Comparison of ENCODE assay signal across 14 mouse cellular contexts in genomic region chr19:55662521-55663223, GRCm38 (mm10).
A peak's percentile ranks its signal among the peaks of the same experiment; 100 is the strongest.
DNase-seq lines count a peak whose midpoint lies in the region; ATAC-seq and TF ChIP-seq lines count a peak whose summit lies in the region.
"Had no signal": no experiment of that assay in that cellular context is flagged by ENCODE, and none has a peak within 500 bp of the region (broad histone marks: within the 10 kb centered on the region; RNA-seq: fewer than 3 reads in every experiment).

No protein-coding gene starts in this region.

- H3K4me1 ChIP-seq in embryonic facial prominence, embryonic 12.5 days: peaks cover 10% of the 10 kb centered on the region
- H3K4me1 ChIP-seq in limb, embryonic 14.5 days (ENCODE audit: control insufficient read depth, insufficient read depth, low read length): peaks cover 12% of the 10 kb centered on the region
- no peaks in the 10 kb centered on the region for H3K4me1 ChIP-seq in liver, postnatal 0 days (ENCODE audit: insufficient read depth)
- no peaks in the 10 kb centered on the region for H3K4me1 ChIP-seq in intestine, postnatal 0 days (replicated peaks; ENCODE audit: control insufficient read depth, insufficient read depth, low read length)
- H3K4me1 ChIP-seq: heart, embryonic 15.5 days had no signal

- no peak for ATAC-seq in embryonic facial prominence, embryonic 12.5 days (ENCODE audit: insufficient number of reproducible peaks, insufficient read depth, low FRiP score, low TSS enrichment)
- ATAC-seq in limb, embryonic 14.5 days (ENCODE audit: low FRiP score, low read depth): peak; percentile 41; the same call in 1 of the 2 replicates
- ATAC-seq in liver, postnatal 0 days: no peak
- ATAC-seq in intestine, postnatal 0 days: no peak
- ATAC-seq: intestine, embryonic 16.5 days; Patski had no signal

- H3K9ac ChIP-seq in embryonic facial prominence, embryonic 12.5 days: no peak overlapping the region
- H3K9ac ChIP-seq in limb, embryonic 14.5 days (ENCODE audit: low read depth, low read length, severe bottlenecking): no peak overlapping the region
- H3K9ac ChIP-seq in liver, postnatal 0 days (replicated peaks): no peak overlapping the region
- no peak overlapping the region for H3K9ac ChIP-seq in intestine, postnatal 0 days (ENCODE audit: low read depth, low read length)
- H3K9ac ChIP-seq: heart, embryonic 15.5 days; liver, embryonic 14.5 days had no signal

- TF ChIP-seq EP300 in liver, postnatal 0 days (IDR thresholded peaks at IDR 0.05; ENCODE audit: low read depth): no peak

- H3K4me2 ChIP-seq in embryonic facial prominence, embryonic 12.5 days (replicated peaks): no peak overlapping the region
- H3K4me2 ChIP-seq in limb, embryonic 14.5 days (replicated peaks; ENCODE audit: low read depth, low read length, severe bottlenecking): no peak overlapping the region
- no peak overlapping the region for H3K4me2 ChIP-seq in liver, postnatal 0 days (ENCODE audit: low read depth, low read length)
- no peak overlapping the region for H3K4me2 ChIP-seq in intestine, postnatal 0 days (replicated peaks; ENCODE audit: low read depth)
- H3K4me2 ChIP-seq: heart, embryonic 15.5 days had no signal

- 30% methylated on average over 5 of the region's 5 CpGs for WGBS in embryonic facial prominence, embryonic 12.5 days
- WGBS in limb, embryonic 14.5 days: 18% methylated on average over 5 of the region's 5 CpGs
- WGBS in liver, postnatal 0 days (ENCODE audit: insufficient replicate concordance): 55% methylated on average over 5 of the region's 5 CpGs
- WGBS in intestine, postnatal 0 days: 61% methylated on average over 5 of the region's 5 CpGs

- peak; percentile 9 for DNase-seq in layer of hippocampus, adult 9-11 months
- DNase-seq in layer of hippocampus, adult 11-12 months (ENCODE audit: low spot score): no peak
- peak; percentile 60 for DNase-seq in embryo, embryonic 11 days
- peak; percentile 25 for DNase-seq in limb, embryonic 14.5 days (ENCODE audit: low spot score)
- DNase-seq in liver, postnatal 0 days: no peak
- DNase-seq: cerebellum, adult 9-11 months; gastrocnemius, postnatal 14 days had no signal

- H3K4me3 ChIP-seq in embryonic facial prominence, embryonic 12.5 days: no peak overlapping the region
- H3K4me3 ChIP-seq in limb, embryonic 14.5 days (replicated peaks; ENCODE audit: low read length): no peak overlapping the region
- no peak overlapping the region for H3K4me3 ChIP-seq in liver, postnatal 0 days (ENCODE audit: low read depth, low read length)
- no peak overlapping the region for H3K4me3 ChIP-seq in intestine, postnatal 0 days (ENCODE audit: low read depth, low read length)
- H3K4me3 ChIP-seq: heart, embryonic 15.5 days; myocyte had no signal

- no peaks in the 10 kb centered on the region for H3K27me3 ChIP-seq in embryonic facial prominence, embryonic 12.5 days
- H3K27me3 ChIP-seq in limb, embryonic 14.5 days (ENCODE audit: control insufficient read depth, insufficient read depth, low read length): no peaks in the 10 kb centered on the region
- no peaks in the 10 kb centered on the region for H3K27me3 ChIP-seq in liver, postnatal 0 days (ENCODE audit: insufficient read depth, low read length)
- no peaks in the 10 kb centered on the region for H3K27me3 ChIP-seq in intestine, postnatal 0 days (replicated peaks; ENCODE audit: control insufficient read depth, insufficient read depth, low read length)
- H3K27me3 ChIP-seq: heart, embryonic 15.5 days; Patski had no signal

- H3K9me3 ChIP-seq in embryonic facial prominence, embryonic 12.5 days: no peaks in the 10 kb centered on the region
- H3K9me3 ChIP-seq in limb, embryonic 14.5 days (ENCODE audit: control insufficient read depth, low read length): no peaks in the 10 kb centered on the region
- no peaks in the 10 kb centered on the region for H3K9me3 ChIP-seq in liver, postnatal 0 days (ENCODE audit: low read length)
- no peaks in the 10 kb centered on the region for H3K9me3 ChIP-seq in intestine, postnatal 0 days (ENCODE audit: control insufficient read depth)
- H3K9me3 ChIP-seq: heart, embryonic 15.5 days had no signal

- H3K27ac ChIP-seq in embryonic facial prominence, embryonic 12.5 days: peak overlapping the region; percentile 63
- no peak overlapping the region for H3K27ac ChIP-seq in limb, embryonic 14.5 days (replicated peaks; ENCODE audit: low read depth, low read length)
- H3K27ac ChIP-seq in liver, postnatal 0 days (ENCODE audit: low read depth): no peak overlapping the region
- H3K27ac ChIP-seq in intestine, postnatal 0 days (ENCODE audit: low read depth, low read length): no peak overlapping the region; the same call in 1 of the 2 replicates
- H3K27ac ChIP-seq: heart, embryonic 15.5 days; liver, embryonic 14.5 days had no signal

- no peak for TF ChIP-seq POLR2A in limb, embryonic 14.5 days (IDR thresholded peaks at IDR 0.05; ENCODE audit: borderline replicate concordance, extremely low read depth, insufficient read depth, insufficient read length)

- TF ChIP-seq CTCF in liver, postnatal 0 days (IDR thresholded peaks at IDR 0.05; ENCODE audit: low read depth): no peak
- no peak for TF ChIP-seq CTCF in intestine, postnatal 0 days (IDR thresholded peaks at IDR 0.05; ENCODE audit: low read depth)

- H3K36me3 ChIP-seq in embryonic facial prominence, embryonic 12.5 days: no peaks in the 10 kb centered on the region
- H3K36me3 ChIP-seq in limb, embryonic 14.5 days (ENCODE audit: control insufficient read depth, insufficient read depth, low read length): no peaks in the 10 kb centered on the region
- H3K36me3 ChIP-seq in liver, postnatal 0 days (replicated peaks; ENCODE audit: insufficient read depth, low read length): no peaks in the 10 kb centered on the region
- H3K36me3 ChIP-seq in intestine, postnatal 0 days (ENCODE audit: control insufficient read depth, insufficient read depth): no peaks in the 10 kb centered on the region
- H3K36me3 ChIP-seq: heart, embryonic 15.5 days had no signal

Comparison
In these comparisons a context has a peak if more than half of its experiments do, and no peak if none do; other contexts are left out.
1. DNase-seq: peak in layer of hippocampus, adult 9-11 months (single experiment), embryo, embryonic 11 days (single experiment) and limb, embryonic 14.5 days (single experiment); none in layer of hippocampus, adult 11-12 months (single experiment) and liver, postnatal 0 days (single experiment).